ENCODE assay signal across 26 mouse cellular contexts in genomic region chr5:147742468-147743111, GRCm38 (mm10). TPM values are rescaled to one million over a fixed set of nuclear protein-coding genes. Genes with fewer than 3 reads are reported as not detected.
A peak's percentile ranks its signal among the peaks of the same experiment; 100 is the strongest.
DNase-seq lines count a peak whose midpoint lies in the region; ATAC-seq and TF ChIP-seq lines count a peak whose summit lies in the region.
"Had no signal": no experiment of that assay in that cellular context is flagged by ENCODE, and none has a peak within 500 bp of the region (broad histone marks: within the 10 kb centered on the region; RNA-seq: fewer than 3 reads in every experiment).

No protein-coding gene starts in this region.

- H3K27ac ChIP-seq in bone marrow macrophage, adult 2 months (ENCODE audit: insufficient read depth, low read depth, low read length): peak overlapping the region; percentile 59
- peak overlapping the region; percentile 50 for H3K27ac ChIP-seq in macrophage
- no peak overlapping the region for H3K27ac ChIP-seq in intestine, postnatal 0 days (ENCODE audit: low read depth, low read length)
- H3K27ac ChIP-seq: embryonic facial prominence, embryonic 15.5 days; forebrain, embryonic 10.5 days; gastrocnemius, adult 2 months; heart, embryonic 13.5 days; hindbrain, embryonic 13.5 days; hindbrain, postnatal 0 days had no signal

- no peak overlapping the region for H3K4me2 ChIP-seq in intestine, postnatal 0 days (replicated peaks; ENCODE audit: low read depth)
- H3K4me2 ChIP-seq: embryonic facial prominence, embryonic 15.5 days; heart, embryonic 13.5 days; hindbrain, embryonic 13.5 days had no signal

- H3K27me3 ChIP-seq in intestine, postnatal 0 days (replicated peaks; ENCODE audit: control insufficient read depth, insufficient read depth, low read length): no peaks in the 10 kb centered on the region
- H3K27me3 ChIP-seq: embryonic facial prominence, embryonic 15.5 days; heart, embryonic 13.5 days; Patski had no signal

- H3K79me2 ChIP-seq in macrophage (ENCODE audit: inconsistent target): no peaks in the 10 kb centered on the region

- peak; percentile 89 for ATAC-seq in neutrophil, adult 5-6 weeks (ENCODE audit: extremely low read depth, insufficient number of reproducible peaks, low FRiP score, poor library complexity, severe bottlenecking)
- ATAC-seq in intestine, postnatal 0 days: no peak
- ATAC-seq: activated CD4-positive, CD25-positive, alpha-beta regulatory T cell, adult 4 months; forebrain, embryonic 14.5 days; hindbrain, postnatal 0 days; Patski had no signal

- no peaks in the 10 kb centered on the region for H3K36me3 ChIP-seq in macrophage (ENCODE audit: inconsistent target)
- H3K36me3 ChIP-seq in intestine, postnatal 0 days (ENCODE audit: control insufficient read depth, insufficient read depth): no peaks in the 10 kb centered on the region
- H3K36me3 ChIP-seq: embryonic facial prominence, embryonic 15.5 days; forebrain, embryonic 10.5 days; heart, embryonic 13.5 days; hindbrain, embryonic 13.5 days had no signal

- H3K4me1 ChIP-seq in bone marrow macrophage, adult 2 months (ENCODE audit: control insufficient read depth, insufficient read depth, low read length): peaks cover 25% of the 10 kb centered on the region
- H3K4me1 ChIP-seq in intestine, postnatal 0 days (replicated peaks; ENCODE audit: control insufficient read depth, insufficient read depth, low read length): no peaks in the 10 kb centered on the region
- H3K4me1 ChIP-seq: embryonic facial prominence, embryonic 15.5 days; hindbrain, embryonic 13.5 days had no signal

- no peak for TF ChIP-seq CTCF in bone marrow macrophage, adult 2 months (IDR thresholded peaks at IDR 0.05; ENCODE audit: low read depth, low read length)
- TF ChIP-seq CTCF in intestine, postnatal 0 days (IDR thresholded peaks at IDR 0.05; ENCODE audit: low read depth): no peak

- peak; percentile 66 for DNase-seq in NIH3T3 (ENCODE audit: low read depth)
- no peak for DNase-seq in cerebellum, postnatal 25 days
- no peak for DNase-seq in heart, postnatal 4 days
- DNase-seq: adrenal gland, postnatal 25 days; B cell, adult 2 months; cerebellum, adult 11 months; cerebellum, adult 9-10 months; cerebellum, postnatal 36 days; embryo, embryonic 11 days; gastrocnemius, adult 2 months; gastrocnemius, postnatal 25 days; heart, adult 11 months; heart, postnatal 36 days had no signal

- H3K4me3 ChIP-seq in bone marrow macrophage, adult 2 months (ENCODE audit: insufficient read depth, low read length): peak overlapping the region; percentile 33
- no peak overlapping the region for H3K4me3 ChIP-seq in macrophage (ENCODE audit: inconsistent target)
- no peak overlapping the region for H3K4me3 ChIP-seq in intestine, postnatal 0 days (ENCODE audit: low read depth, low read length)
- H3K4me3 ChIP-seq: embryonic facial prominence, embryonic 15.5 days; erythroblast, embryonic 14.5 days; forebrain, embryonic 10.5 days; gastrocnemius, adult 2 months; heart, embryonic 13.5 days; hindbrain, embryonic 13.5 days had no signal

- H3K9me3 ChIP-seq in intestine, postnatal 0 days (ENCODE audit: control insufficient read depth): no peaks in the 10 kb centered on the region
- H3K9me3 ChIP-seq: hindbrain, embryonic 13.5 days had no signal

- WGBS in macrophage (ENCODE audit: missing documents): 22% methylated on average over 9 of the region's 9 CpGs
- WGBS in intestine, postnatal 0 days: 68% methylated on average over 9 of the region's 9 CpGs

- H3K9ac ChIP-seq in intestine, postnatal 0 days (ENCODE audit: low read depth, low read length): no peak overlapping the region
- H3K9ac ChIP-seq: embryonic facial prominence, embryonic 15.5 days; heart, embryonic 13.5 days; hindbrain, embryonic 13.5 days had no signal

- TF ChIP-seq POLR2A in bone marrow macrophage, adult 2 months (IDR thresholded peaks at IDR 0.05; ENCODE audit: borderline replicate concordance, low read depth, low read length): no peak

RNA-seq across cellular contexts. Expression of gene Flt1, which starts 16.8 kb away (rescaled TPM):
- 0.19 and 0.21 TPM in 2 replicates for polyA plus RNA-seq in bone marrow macrophage, adult 2 months (2012; ENCODE audit: insufficient read depth, insufficient read length, missing spikeins)
- under 1 TPM in 12 of 26 experiments, not detected in 14; 0.04 to 0.63 (median 0.17) TPM for total RNA-seq in macrophage (2018; cell fraction: chromatin; rRNA removed)
- under 1 TPM; 0.04 to 0.80 (median 0.17) TPM for total RNA-seq in macrophage (2018; cell fraction: cytosol; rRNA removed)
- 1 to 10 TPM in 4 of 26 experiments, under 1 TPM in 22; 0.12 to 1.3 (median 0.38) TPM for total RNA-seq in macrophage (2018; cell fraction: nucleus; rRNA removed)
- polyA plus RNA-seq in macrophage (2018): 0.03 to 0.19 TPM (median 0.10 TPM) in 3 replicates
- total RNA-seq in neutrophil, adult 5-6 weeks (2017): 0.93 and 1.1 TPM in 2 replicates
- 5.8 and 7.0 TPM in 2 replicates for polyA plus RNA-seq in intestine, postnatal 0 days (2015; fragmentation: Nextera tagmentation; extraction: Ambion mirVana)
- 10 to 100 TPM; 44.1 to 45.8 TPM for total RNA-seq in heart, postnatal 4 days (2021)
- polyA plus RNA-seq: activated CD4-positive, CD25-positive, alpha-beta regulatory T cell, adult 4 months had no signal
